Mouse (Mus musculus) heart, adult 2 months (tissue): ENCODE results near the gene Ddx41. TPM values are rescaled to one million over a fixed set of nuclear protein-coding genes. Genes with fewer than 3 reads are reported as not detected.

Experiments
- DNase-seq, 2 experiments: peaks; one replicate each; pipeline ENCODE4 v3.0.0; 2021
- H3K27ac ChIP-seq: fragments of 200-600 bp; 2 replicates; pipeline ENCODE4 v1.8.1; 2022
- H3K27me3 ChIP-seq: fragments of 200-500 bp; 2 replicates; pipeline ENCODE4 v1.6.1; 2012; ENCODE audit warnings: mild to moderate bottlenecking, low read length, inconsistent platforms, mixed read lengths; ENCODE audit not compliant: control insufficient read depth, insufficient read depth
- H3K36me3 ChIP-seq: fragments of 200-500 bp; 2 replicates; pipeline ENCODE4 v1.6.1; 2012; ENCODE audit warnings: low read length, inconsistent platforms; ENCODE audit not compliant: control insufficient read depth, insufficient read depth
- H3K4me1 ChIP-seq: fragments of 200-500 bp; 2 replicates; pipeline ENCODE4 v1.6.1; 2011; ENCODE audit warnings: low read length; ENCODE audit not compliant: control insufficient read depth, insufficient read depth
- H3K4me3 ChIP-seq: fragments of 200-600 bp; 2 replicates; pipeline ENCODE4 v1.8.1; 2022
- H3K79me2 ChIP-seq: fragments of 200-500 bp; replicated peaks from 2 replicates; pipeline ENCODE4 v1.6.1; 2012; ENCODE audit warnings: mild to moderate bottlenecking, inconsistent platforms, low read length, moderate library complexity, mixed read lengths; ENCODE audit not compliant: control insufficient read depth, insufficient read depth
- H3K9ac ChIP-seq: fragments of 200-500 bp; 2 replicates; pipeline ENCODE4 v1.6.1; 2012; ENCODE audit warnings: low read depth, mild to moderate bottlenecking, control low read depth, inconsistent platforms, low read length, mixed read lengths
- CTCF ChIP-seq: fragments of 200-600 bp; IDR thresholded peaks from 2 replicates; pipeline ENCODE4 v1.8.1; 2022; ENCODE audit warnings: antibody characterized with exemption, mild to moderate bottlenecking, moderate library complexity
- EP300 ChIP-seq: fragments of 200-500 bp; IDR thresholded peaks from 2 replicates; pipeline ENCODE4 v1.6.1; 2011; ENCODE audit warnings: low read depth, low read length, control low read depth; ENCODE audit not compliant: insufficient read depth
- POLR2A ChIP-seq: fragments of 200-500 bp; IDR thresholded peaks from 2 replicates; pipeline ENCODE4 v1.6.1; 2011; ENCODE audit warnings: mild to moderate bottlenecking, low read depth, low read length, control low read depth; ENCODE audit not compliant: insufficient read depth
- WGBS: fragments of 180-500 bp; shearing (Covaris S2); methylation state at CpG from one replicate; pipeline ENCODE4 v1.1.7; 2018; 5-methylcytosine and 5-hydroxymethylcytosine counted together
- intact Hi-C: fragments of 180-260 bp; cut with DNase I; formaldehyde crosslinking; loops from one replicate; pipeline ENCODE4 v1.15.1; 2025
- polyA plus RNA-seq: library from polyadenylated mRNA; depleted of rRNA; stranded (reverse); fragments of >200 nt; gene quantifications from 2 replicates; pipeline ENCODE4 v1.2.3, GENCODE M21; 2012
- total RNA-seq, 2 experiments: library from RNA; stranded (reverse); gene quantifications; 2 replicates each; pipeline ENCODE4 v1.2.3; 2021

Gene Ddx41
- total and polyA plus RNA-seq, 3 experiments = 13.0 to 21.1 (median 13.9) TPM

- TF ChIP-seq CTCF (no peak), POLR2A (no peak; the same call in 1 of the 2 replicates), EP300 (no peak)
- intact Hi-C loops = loop anchor here (2.0 kb wide), 1 partner anchor 21 kb away; the partner anchor contains the start of gene Dbn1
- WGBS = 36% methylated on average over 3 of the region's 3 CpGs
- Histone ChIP-seq H3K79me2 (no peaks in the 10 kb centered on the region; the same call in 1 of the 2 replicates), H3K27ac (peak overlapping the region; percentile 93), H3K27me3 (no peaks in the 10 kb centered on the region), H3K9ac (0 out of 2 replicates have a peak overlapping the region, but pooled peaks have one; percentile 5), H3K4me3 (no peak overlapping the region; the same call in 1 of the 2 replicates), H3K36me3 (no peaks in the 10 kb centered on the region), H3K4me1 (peaks cover 18% of the 10 kb centered on the region)
- DNase-seq = no peak
These were observed 26.2 kb downstream of the Ddx41 start for GRCm38 (mm10) chr13:55510332-55510667.

GRCm38 (mm10) chr13:55508531-55508930 is 27.9 kb downstream of the Ddx41 start:
- intact Hi-C loops = no loop called here

GRCm38 (mm10) chr13:55507877-55508276 is 28.6 kb downstream of the Ddx41 start:
- no peak overlapping the region for H3K27ac ChIP-seq
- 79% methylated on average over 11 of the region's 11 CpGs for whole genome bisulfite sequencing
- no peak overlapping the region for H3K9ac ChIP-seq
- TF ChIP-seq EP300 (no peak), CTCF (no peak), POLR2A (no peak)
- H3K4me3 ChIP-seq = no peak overlapping the region
- H3K27me3 ChIP-seq = no peaks in the 10 kb centered on the region
- H3K4me1 ChIP-seq = peaks cover 18% of the 10 kb centered on the region
- H3K36me3 ChIP-seq = no peaks in the 10 kb centered on the region
- no peaks in the 10 kb centered on the region; the same call in 1 of the 2 replicates for H3K79me2 ChIP-seq
- intact Hi-C loops = no loop called here
- DNase-seq = no peak

More at GRCm38 (mm10) chr13:55508531-55508930, 27.9 kb downstream of the Ddx41 start:
- Histone ChIP-seq H3K4me1 (peaks cover 18% of the 10 kb centered on the region), H3K27me3 (no peaks in the 10 kb centered on the region), H3K27ac (no peak overlapping the region), H3K36me3 (no peaks in the 10 kb centered on the region), H3K4me3 (no peak overlapping the region), H3K79me2 (no peaks in the 10 kb centered on the region; the same call in 1 of the 2 replicates), H3K9ac (no peak overlapping the region)
- WGBS = 95% methylated on average over 10 of the region's 10 CpGs
- DNase-seq = no peak
- TF ChIP-seq EP300 (no peak), CTCF (no peak), POLR2A (no peak)

- Histone ChIP-seq H3K27ac (no peak overlapping the region), H3K36me3 (no peaks in the 10 kb centered on the region)
- intact Hi-C loops = no loop called here
These were observed 29.8 kb downstream of the Ddx41 start for GRCm38 (mm10) chr13:55506697-55507096.

GRCm38 (mm10) chr13:55505810-55506209 is 30.6 kb downstream of the Ddx41 start:
- Histone ChIP-seq H3K4me1 (peaks cover 5% of the 10 kb centered on the region), H3K27me3 (no peaks in the 10 kb centered on the region), H3K79me2 (no peaks in the 10 kb centered on the region; the same call in 1 of the 2 replicates), H3K36me3 (no peaks in the 10 kb centered on the region), H3K27ac (no peak overlapping the region), H3K9ac (no peak overlapping the region), H3K4me3 (no peak overlapping the region)
- no peak for DNase-seq
- 94% methylated on average over 9 of the region's 9 CpGs for WGBS
- intact Hi-C loops = no loop called here
- no peak for TF ChIP-seq EP300
- TF ChIP-seq POLR2A = no peak

More at GRCm38 (mm10) chr13:55506697-55507096, 29.8 kb downstream of the Ddx41 start:
- no peak for TF ChIP-seq EP300
- no peak for TF ChIP-seq POLR2A
- no peak for TF ChIP-seq CTCF
- Histone ChIP-seq H3K9ac (no peak overlapping the region), H3K27me3 (no peaks in the 10 kb centered on the region), H3K79me2 (no peaks in the 10 kb centered on the region; the same call in 1 of the 2 replicates), H3K4me3 (no peak overlapping the region), H3K4me1 (peaks cover 12% of the 10 kb centered on the region)
- 64% methylated on average over 10 of the region's 10 CpGs for WGBS
- DNase-seq = no peak

GRCm38 (mm10) chr13:55504390-55504789 is 32.1 kb downstream of the Ddx41 start:
- no peak overlapping the region for H3K9ac ChIP-seq
- TF ChIP-seq POLR2A (no peak), EP300 (no peak), CTCF (no peak)
- no peak for DNase-seq
- no peaks in the 10 kb centered on the region; the same call in 1 of the 2 replicates for H3K79me2 ChIP-seq
- intact Hi-C loops = no loop called here
- no peak overlapping the region for H3K27ac ChIP-seq
- H3K4me1 ChIP-seq = no peaks in the 10 kb centered on the region
- H3K4me3 ChIP-seq = no peak overlapping the region
- no peaks in the 10 kb centered on the region for H3K36me3 ChIP-seq
- WGBS = 87% methylated on average over 5 of the region's 5 CpGs
- H3K27me3 ChIP-seq = no peaks in the 10 kb centered on the region
